Mouse (Mus musculus) liver, postnatal 0 days (tissue): ENCODE results near the gene Nek10. TPM values are rescaled to one million over a fixed set of nuclear protein-coding genes. Genes with fewer than 3 reads are reported as not detected.

Experiments
- ATAC-seq: fragments of 200-750 bp; cut with Nextera tagmentation; 2 replicates; pipeline ENCODE4 v1.8.0; 2017; ENCODE audit warnings: mild to moderate bottlenecking, moderate library complexity
- DNase-seq: peaks from one replicate; pipeline ENCODE4 v3.0.0-alpha.2; 2016
- H3K27ac ChIP-seq: fragments of 300-500 bp; sonication (generic); 2 replicates; pipeline ENCODE4 v1.5.1; 2014; ENCODE audit warnings: antibody characterized with exemption, moderate library complexity, mild to moderate bottlenecking, low read depth
- H3K27me3 ChIP-seq: fragments of 300-500 bp; sonication (generic); 2 replicates; pipeline ENCODE4 v1.6.1; 2014; ENCODE audit warnings: low read length, control low read depth, mixed read lengths; ENCODE audit not compliant: insufficient read depth
- H3K36me3 ChIP-seq: fragments of 300-500 bp; sonication (generic); replicated peaks from 2 replicates; pipeline ENCODE4 v1.6.1; 2014; ENCODE audit warnings: mild to moderate bottlenecking, control low read depth, low read length, moderate library complexity, mixed read lengths; ENCODE audit not compliant: insufficient read depth
- H3K4me1 ChIP-seq: fragments of 300-500 bp; sonication (generic); 2 replicates; pipeline ENCODE4 v1.6.1; 2014; ENCODE audit warnings: antibody characterized with exemption, mild to moderate bottlenecking, control low read depth; ENCODE audit not compliant: insufficient read depth
- H3K4me2 ChIP-seq: fragments of 300-500 bp; sonication (generic); 2 replicates; pipeline ENCODE4 v1.6.1; 2014; ENCODE audit warnings: low read depth, mild to moderate bottlenecking, low read length, moderate library complexity, mixed read lengths
- H3K4me3 ChIP-seq: fragments of 300-500 bp; sonication (generic); 2 replicates; pipeline ENCODE4 v1.5.1; 2014; ENCODE audit warnings: low read depth, low read length
- H3K9ac ChIP-seq: fragments of 300-500 bp; sonication (generic); replicated peaks from 2 replicates; pipeline ENCODE4 v1.6.1; 2014; ENCODE audit warnings: mild to moderate bottlenecking, moderate library complexity
- H3K9me3 ChIP-seq: fragments of 300-500 bp; sonication (generic); 2 replicates; pipeline ENCODE4 v1.6.1; 2016; ENCODE audit warnings: mild to moderate bottlenecking, control low read depth, low read length, mixed read lengths
- CTCF ChIP-seq: sonication (generic); IDR thresholded peaks from 2 replicates; pipeline ENCODE4 v1.5.1; 2016; ENCODE audit warnings: antibody characterized with exemption, low read depth
- EP300 ChIP-seq: IDR thresholded peaks from 2 replicates; pipeline ENCODE4 v1.6.1; 2016; ENCODE audit warnings: antibody characterized with exemption, low read depth, mild to moderate bottlenecking
- WGBS: fragments of 180-500 bp; shearing (Covaris S2); extraction: QIAGEN DNeasy Blood & Tissue Kit; methylation state at CpG from one replicate; pipeline ENCODE4 v1.1.7; 2014; ENCODE audit not compliant: insufficient replicate concordance; 5-methylcytosine and 5-hydroxymethylcytosine counted together
- polyA plus RNA-seq: library from polyadenylated mRNA; unstranded; fragments of >200 nt; fragmentation: Nextera tagmentation; extraction: Ambion mirVana; gene quantifications from 2 replicates; pipeline ENCODE4 v1.2.1, GENCODE M21; 2015

The Nek10 gene
- polyA plus RNA-seq, 1 experiment from 2014 or later, result not detected

GRCm38 (mm10) chr14:14894776-14895175 is 91.6 kb downstream of the Nek10 start:
- no peaks in the 10 kb centered on the region for H3K4me1 ChIP-seq
- H3K27me3 ChIP-seq, result no peaks in the 10 kb centered on the region
- DNase-seq, result no peak
- no peak overlapping the region for H3K4me3 ChIP-seq
- H3K36me3 ChIP-seq, result no peaks in the 10 kb centered on the region
- no peak overlapping the region for H3K27ac ChIP-seq
- no peaks in the 10 kb centered on the region for H3K9me3 ChIP-seq
- TF ChIP-seq EP300 (no peak), CTCF (no peak)
- no peak overlapping the region for H3K4me2 ChIP-seq
- H3K9ac ChIP-seq, result no peak overlapping the region
- ATAC-seq, result no peak

- H3K4me3 ChIP-seq, result no peak overlapping the region
- no peak overlapping the region for H3K27ac ChIP-seq
- H3K4me2 ChIP-seq, result no peak overlapping the region
- ATAC-seq, result no peak
- H3K9ac ChIP-seq, result no peak overlapping the region
- DNase-seq, result no peak
- no peaks in the 10 kb centered on the region for H3K4me1 ChIP-seq
- 52% methylated on average over 2 of the region's 2 CpGs for WGBS
- H3K9me3 ChIP-seq, result no peaks in the 10 kb centered on the region
- no peaks in the 10 kb centered on the region for H3K27me3 ChIP-seq
- no peak for TF ChIP-seq EP300
- TF ChIP-seq CTCF, result no peak
- no peaks in the 10 kb centered on the region for H3K36me3 ChIP-seq
Observed at GRCm38 (mm10) chr14:14895363-14895762, 92.1 kb downstream of the Nek10 start.

- no peak overlapping the region for H3K9ac ChIP-seq
- no peaks in the 10 kb centered on the region for H3K9me3 ChIP-seq
- no peaks in the 10 kb centered on the region for H3K36me3 ChIP-seq
- 78% methylated on average over 3 of the region's 3 CpGs for WGBS
- H3K27ac ChIP-seq, result no peak overlapping the region
- no peak overlapping the region for H3K4me3 ChIP-seq
- H3K4me2 ChIP-seq, result no peak overlapping the region
- no peaks in the 10 kb centered on the region for H3K4me1 ChIP-seq
- no peak for DNase-seq
- no peaks in the 10 kb centered on the region for H3K27me3 ChIP-seq
- ATAC-seq, result no peak
- TF ChIP-seq CTCF (no peak), EP300 (no peak)
Observed at GRCm38 (mm10) chr14:14896399-14897136, 93.4 kb downstream of the Nek10 start.

- WGBS, result 16% methylated on average over 9 of the region's 9 CpGs
- no peak overlapping the region for H3K27ac ChIP-seq
- ATAC-seq (peak; percentile 60; the same call in 1 of the 2 replicates), DNase-seq (peak; percentile 61)
- no peak overlapping the region for H3K4me3 ChIP-seq
- H3K36me3 ChIP-seq, result no peaks in the 10 kb centered on the region
- peak overlapping the region; percentile 56 for H3K4me2 ChIP-seq
- H3K27me3 ChIP-seq, result no peaks in the 10 kb centered on the region
- TF ChIP-seq CTCF (peak; percentile 80), EP300 (no peak)
- peak overlapping the region; percentile 1; the same call in 1 of the 2 replicates for H3K9ac ChIP-seq
- no peaks in the 10 kb centered on the region for H3K4me1 ChIP-seq
- H3K9me3 ChIP-seq, result no peaks in the 10 kb centered on the region
Observed at GRCm38 (mm10) chr14:14904750-14905529, 101.7 kb downstream of the Nek10 start.

- Histone ChIP-seq H3K4me1 (no peaks in the 10 kb centered on the region), H3K9ac (no peak overlapping the region), H3K36me3 (no peaks in the 10 kb centered on the region), H3K4me3 (no peak overlapping the region), H3K27ac (no peak overlapping the region), H3K9me3 (no peaks in the 10 kb centered on the region), H3K4me2 (no peak overlapping the region), H3K27me3 (no peaks in the 10 kb centered on the region)
- WGBS, result 71% methylated on average over 5 of the region's 5 CpGs
- peak; percentile 23; the same call in 1 of the 2 replicates for ATAC-seq
- DNase-seq, result no peak
- TF ChIP-seq EP300 (no peak), CTCF (peak; percentile 20)
Observed at GRCm38 (mm10) chr14:14905530-14905852, 102.3 kb downstream of the Nek10 start.

- DNase-seq (no peak), ATAC-seq (no peak)
- Histone ChIP-seq H3K4me2 (no peak overlapping the region), H3K27me3 (no peaks in the 10 kb centered on the region), H3K9me3 (no peaks in the 10 kb centered on the region), H3K27ac (no peak overlapping the region), H3K4me1 (no peaks in the 10 kb centered on the region), H3K4me3 (no peak overlapping the region), H3K36me3 (no peaks in the 10 kb centered on the region), H3K9ac (no peak overlapping the region)
- TF ChIP-seq CTCF (no peak), EP300 (no peak)
- WGBS, result 58% methylated on average over 1 of the region's 1 CpGs
Observed at GRCm38 (mm10) chr14:14925615-14926014, 122.4 kb downstream of the Nek10 start.
